Mouse (Mus musculus) mesoderm, embryonic 11.5 days (tissue): Measurements from ENCODE around the gene I830077J02Rik.
"Not testable (repeated sequence)": the region's sequence is repeated elsewhere in the genome, so short reads cannot be mapped to it uniquely, and the experiment has no call there.

Experiments
- DNase-seq: peaks from one replicate; pipeline ENCODE4 v3.0.0-alpha.2; 2012; ENCODE audit warnings: low read depth, low spot score

The I830077J02Rik gene

DNA sequence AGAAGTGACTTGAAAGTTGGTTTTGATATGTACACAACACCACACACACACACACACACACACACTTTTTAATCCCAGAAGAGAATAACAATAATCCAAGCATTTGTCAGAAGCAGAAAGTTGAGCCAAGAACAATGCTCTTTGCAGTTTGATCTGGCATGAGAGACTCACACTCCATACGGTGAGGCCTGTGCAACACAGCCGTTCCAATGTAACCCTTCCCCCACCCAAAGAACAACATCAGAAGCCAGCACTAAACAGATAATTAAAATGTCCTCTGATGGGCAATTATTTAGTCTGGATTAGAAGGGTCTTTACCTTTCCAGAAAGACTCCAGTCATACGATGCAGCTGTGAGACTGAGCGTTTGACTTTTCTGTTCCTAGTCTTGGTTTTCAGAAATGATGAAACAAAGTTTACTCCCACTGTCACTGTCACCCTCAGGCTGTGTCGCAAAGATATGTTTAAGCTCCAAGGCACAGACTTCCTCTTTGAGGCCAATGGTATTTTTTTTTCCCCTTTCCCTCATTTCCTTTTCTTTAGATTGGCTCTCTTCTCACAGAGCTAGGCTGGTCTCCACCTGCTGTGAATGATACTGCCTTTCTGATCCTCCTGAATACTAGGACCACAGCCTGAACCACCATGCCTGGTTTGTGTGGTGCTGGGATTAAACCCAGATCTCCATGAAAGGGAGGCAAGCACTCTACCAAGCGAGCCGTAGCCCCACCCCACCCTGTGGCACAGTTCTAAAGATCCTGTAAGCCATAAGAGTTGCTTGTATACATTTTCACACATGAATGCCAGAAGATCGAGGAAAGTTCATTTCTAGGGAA is at the start of gene I830077J02Rik:
Gene I830077J02Rik (minus strand): TSS at position 425 of the 832 bp plus-strand sequence.
- no peak for DNase-seq

DNA sequence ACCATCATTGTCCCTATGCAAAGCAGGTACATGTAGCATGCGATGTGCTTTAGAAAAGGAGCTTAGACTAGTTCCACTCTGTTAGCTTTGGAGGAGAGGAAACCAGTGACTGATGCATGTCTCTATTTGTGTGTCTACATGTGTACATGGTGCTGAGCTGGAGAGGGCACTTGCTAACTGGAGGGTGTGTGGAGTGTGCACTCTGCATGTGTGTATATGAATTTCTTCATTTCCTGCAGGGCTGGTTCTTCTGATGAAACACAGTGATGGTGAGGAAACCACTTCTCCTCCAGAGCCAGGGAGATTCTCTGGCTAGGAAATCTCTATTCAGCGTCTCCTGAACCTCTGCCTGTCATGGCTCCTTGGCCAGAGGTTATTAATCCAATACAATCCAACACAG is 41.7 kb upstream of the I830077J02Rik start:
- no peak for DNase-seq

DNA sequence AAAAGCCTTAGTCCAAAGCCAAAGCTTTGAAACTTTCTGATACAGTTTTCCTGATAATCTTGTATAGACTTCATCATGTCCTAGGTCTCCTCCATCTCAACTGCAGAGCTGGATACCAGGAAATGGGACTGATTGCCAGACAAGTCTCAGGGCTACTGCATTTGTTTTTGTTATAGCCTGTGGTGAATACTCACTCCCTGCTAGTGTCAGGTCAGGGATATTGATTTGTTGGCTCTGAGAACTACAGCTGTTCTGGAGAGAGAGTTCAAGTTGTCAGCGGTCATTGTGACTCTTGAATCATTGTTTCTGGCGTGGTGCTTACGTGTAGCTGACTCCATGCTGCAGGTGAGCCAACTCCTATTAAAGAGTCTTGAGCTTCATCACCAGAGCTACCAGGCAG is 40.9 kb upstream of the I830077J02Rik start, which contains the start of gene Ovgp1:
Gene Ovgp1 (plus strand): TSS at position 301 of the 400 bp plus-strand sequence.
- DNase-seq = no peak

DNA sequence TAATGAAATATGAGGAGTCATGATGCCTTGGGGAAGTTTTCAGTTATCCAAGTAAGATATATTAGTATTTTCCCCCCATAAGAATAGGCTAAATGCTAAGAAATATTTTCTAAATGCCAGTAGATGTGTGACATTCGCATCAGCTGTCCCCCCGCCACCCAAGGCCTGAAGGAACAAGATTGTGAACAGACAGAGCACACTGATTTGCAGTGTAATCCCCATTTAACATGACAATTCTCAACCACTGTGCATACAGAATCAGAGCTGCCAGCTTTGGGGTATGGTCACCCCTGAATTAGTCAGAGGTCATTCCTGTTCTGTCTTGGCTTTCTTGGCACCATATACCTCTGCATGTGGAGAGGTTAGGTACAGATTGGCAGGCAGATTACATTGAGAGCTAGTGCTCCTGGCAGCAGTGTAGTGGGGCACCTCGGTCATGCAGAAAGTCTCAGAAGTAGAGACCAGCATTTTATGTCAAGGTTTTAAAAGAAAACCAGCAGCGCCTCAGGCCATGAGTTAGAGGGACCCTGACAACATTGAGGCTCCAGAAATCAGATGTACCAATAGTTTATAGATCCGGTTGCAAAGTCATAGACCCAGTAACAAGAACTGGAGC is 39.5 kb upstream of the I830077J02Rik start:
- DNase-seq = no peak

DNA sequence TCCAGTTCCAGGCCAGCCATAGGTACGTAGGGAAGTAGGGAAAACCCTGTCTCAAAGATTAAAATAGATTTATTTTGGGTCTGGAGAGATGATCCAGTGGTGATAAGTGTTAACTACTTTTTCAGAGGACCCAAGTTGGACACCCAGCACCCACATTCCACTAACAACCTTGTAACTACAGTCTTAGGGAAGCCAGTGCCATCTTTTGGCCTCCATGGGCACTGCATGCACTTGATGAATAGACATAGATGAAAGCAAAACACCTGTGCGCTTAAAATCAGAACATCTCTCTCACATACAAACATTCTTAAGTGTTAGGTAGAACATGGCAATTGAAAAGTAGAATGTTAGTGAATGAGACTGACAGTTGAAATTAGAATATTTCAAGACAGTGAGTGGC is 28.2 kb upstream of the I830077J02Rik start:
- no peak for DNase-seq

DNA sequence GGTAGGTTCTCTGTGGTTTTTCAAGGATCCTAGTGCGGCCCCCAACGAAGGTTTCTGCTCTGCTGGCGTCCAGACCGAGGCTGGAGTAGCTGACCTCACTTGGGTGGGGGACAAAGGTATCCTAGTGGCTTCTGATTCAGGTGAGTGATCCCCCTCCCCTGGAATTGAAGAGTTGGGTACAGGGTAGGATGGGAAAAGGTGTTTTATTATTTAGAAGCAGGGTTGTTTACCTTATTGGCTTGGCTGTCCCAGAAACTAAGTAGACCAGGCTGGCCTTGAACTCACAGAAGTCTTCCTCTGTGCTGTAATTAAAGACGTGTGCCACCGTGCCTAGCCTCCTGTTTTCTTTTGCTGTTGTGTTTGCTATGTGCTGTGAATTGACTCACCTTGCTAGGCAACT is 27.5 kb upstream of the I830077J02Rik start, which contains the start of gene Atp5f1:
Gene Atp5f1 (minus strand): TSS at position 101 of the 400 bp plus-strand sequence.
- DNase-seq = no peak

DNA sequence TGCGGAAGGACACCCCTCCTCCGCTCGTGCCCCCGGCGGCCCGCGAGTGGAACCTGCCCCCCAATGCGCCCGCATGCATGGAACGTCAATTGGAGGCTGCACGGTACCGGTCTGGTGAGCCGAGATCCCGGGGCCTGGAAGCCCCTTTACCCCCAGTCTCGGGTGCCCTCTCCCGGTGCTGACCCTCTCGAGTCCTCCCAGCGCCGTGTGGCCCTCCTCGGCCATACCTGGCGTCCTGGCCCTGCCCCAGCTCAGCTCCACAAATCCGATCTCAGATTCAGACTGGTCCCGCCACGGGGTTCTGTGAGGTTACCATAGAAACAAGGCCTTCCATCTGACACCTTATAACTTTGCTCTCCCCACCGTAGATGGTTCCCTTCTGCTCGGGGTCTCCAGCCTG is 27.1 kb upstream of the I830077J02Rik start:
- peak; percentile 54 for DNase-seq

DNA sequence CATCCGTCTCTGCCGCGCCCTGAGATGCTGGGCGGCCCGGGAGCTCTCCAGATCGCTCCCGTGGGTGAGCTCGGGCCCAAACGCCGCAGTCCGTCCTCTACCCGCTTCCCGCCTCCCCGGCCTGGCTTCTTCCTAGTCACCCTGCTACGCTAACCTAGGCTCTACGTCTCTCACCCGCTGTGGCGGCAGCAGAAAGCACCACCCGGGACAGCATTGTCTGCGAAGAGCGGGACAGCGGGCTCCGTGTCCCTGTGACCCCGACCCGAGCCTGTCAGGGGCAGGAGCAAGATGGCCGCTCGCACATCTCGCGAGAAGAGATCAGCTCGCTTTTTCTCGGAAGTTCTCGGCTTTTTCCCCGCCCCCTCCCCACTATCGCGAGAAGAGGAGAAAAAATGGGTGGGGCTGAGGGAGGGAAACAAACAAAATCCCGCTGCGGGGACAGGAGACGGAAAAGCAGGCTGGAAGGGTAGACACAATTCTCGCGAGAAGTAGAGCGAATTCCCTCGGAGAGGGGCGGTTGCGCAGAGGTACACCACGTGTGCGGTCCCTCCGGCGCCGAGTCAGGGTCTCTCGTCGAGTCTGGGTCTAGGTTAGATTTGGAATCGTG is 26.6 kb upstream of the I830077J02Rik start, which contains the start of gene Wdr77:
Gene Wdr77 (plus strand): TSS at position 396 of the 607 bp plus-strand sequence.
- peak; percentile 100 for DNase-seq

DNA sequence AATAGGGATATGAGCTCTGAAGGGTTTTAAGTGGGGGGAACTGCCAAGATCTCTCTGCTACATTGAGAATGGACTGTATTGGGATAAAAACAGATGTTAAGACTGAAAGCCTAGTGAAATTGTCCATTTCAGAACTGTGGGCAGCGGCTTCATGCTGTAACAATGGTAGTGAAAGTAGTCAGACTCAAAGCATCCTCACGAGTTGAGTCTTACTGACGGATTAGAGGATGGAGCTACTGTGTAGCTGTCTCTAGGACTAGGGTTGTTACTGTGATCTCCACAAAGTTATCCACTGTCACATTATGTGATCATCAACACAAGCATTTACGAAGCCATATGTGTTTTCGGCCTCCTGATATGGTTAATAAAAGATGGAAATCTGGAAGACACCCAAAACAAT is 25.7 kb upstream of the I830077J02Rik start:
- DNase-seq = no peak

DNA sequence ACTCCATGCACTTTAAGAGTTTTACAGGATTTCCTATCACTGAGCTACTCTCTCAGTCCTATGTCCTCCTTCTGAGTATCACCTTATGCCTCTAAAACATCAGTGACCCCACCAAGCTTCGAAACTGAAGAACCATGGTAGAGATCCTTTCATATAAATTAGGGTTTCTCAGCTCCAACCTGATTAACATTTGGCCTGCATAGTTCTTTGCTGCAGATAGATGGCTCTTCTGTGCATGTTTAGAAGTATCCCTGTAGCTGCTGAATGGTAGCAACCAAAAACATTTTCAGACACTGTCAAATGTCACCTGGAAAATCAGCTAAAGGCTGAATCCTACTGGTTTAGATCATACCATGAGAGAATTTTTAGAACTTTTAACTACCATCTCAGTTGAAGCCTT is 24.8 kb upstream of the I830077J02Rik start:
- DNase-seq = no peak

DNA sequence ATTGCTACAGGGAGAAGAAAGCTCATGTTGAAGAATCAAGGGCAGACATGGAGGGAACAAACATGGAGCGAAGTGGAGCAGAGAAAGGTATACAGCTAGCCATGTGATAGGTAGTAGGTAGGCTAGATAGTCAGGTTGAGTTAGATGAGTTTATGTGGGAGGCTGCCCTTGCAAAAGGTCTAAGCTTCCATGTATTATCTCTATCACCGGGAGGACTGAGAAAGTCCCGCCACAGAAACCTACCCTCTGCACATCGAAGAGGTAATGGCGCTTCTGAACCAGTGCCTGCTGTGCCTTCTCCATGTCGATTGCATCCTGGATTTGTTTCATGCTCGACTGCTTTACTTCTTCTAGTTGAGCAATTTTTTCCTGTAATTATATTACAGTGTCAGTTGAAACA is 18.9 kb upstream of the I830077J02Rik start:
- no peak for DNase-seq

DNA sequence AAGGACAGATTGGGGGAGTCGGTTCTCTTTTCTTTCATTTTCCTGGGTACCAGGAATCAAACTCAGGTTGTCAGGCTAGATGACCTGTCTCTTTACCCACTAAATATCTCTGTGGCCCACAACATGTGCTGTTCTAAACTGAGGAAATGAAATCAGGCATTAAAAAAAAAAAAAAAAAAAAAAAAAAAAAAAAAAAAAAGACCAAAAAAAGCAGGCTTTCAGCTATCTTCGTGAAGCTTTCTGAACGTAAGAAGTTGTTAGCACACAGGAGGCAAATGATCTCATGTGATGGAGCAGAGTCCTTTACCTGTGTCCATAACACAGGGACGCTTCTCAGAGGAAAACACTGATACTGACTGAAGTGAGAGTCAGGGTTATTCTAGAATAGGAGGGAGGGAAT is 3.6 kb upstream of the I830077J02Rik start:
- DNase-seq = no peak

DNA sequence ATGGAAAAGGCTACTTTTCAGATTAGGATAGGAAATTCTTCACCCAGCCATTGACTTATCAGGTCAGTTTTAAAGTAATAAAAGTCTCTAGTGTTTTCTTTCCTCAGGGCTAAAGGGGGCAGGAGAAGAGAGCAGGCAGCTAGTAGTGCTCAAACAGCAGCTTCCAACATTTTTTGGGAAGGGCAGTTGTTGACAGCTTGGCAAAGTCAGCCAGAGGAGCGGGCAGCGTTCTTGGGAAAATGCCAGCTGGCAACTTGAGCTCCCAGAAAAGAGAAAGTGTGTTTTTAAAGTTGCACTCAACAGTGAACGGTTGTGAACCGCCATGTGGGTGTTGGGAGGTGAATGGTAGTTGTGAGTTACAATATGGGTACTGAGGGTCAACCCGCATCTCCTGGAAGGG is 2.6 kb upstream of the I830077J02Rik start:
- no peak for DNase-seq

DNA sequence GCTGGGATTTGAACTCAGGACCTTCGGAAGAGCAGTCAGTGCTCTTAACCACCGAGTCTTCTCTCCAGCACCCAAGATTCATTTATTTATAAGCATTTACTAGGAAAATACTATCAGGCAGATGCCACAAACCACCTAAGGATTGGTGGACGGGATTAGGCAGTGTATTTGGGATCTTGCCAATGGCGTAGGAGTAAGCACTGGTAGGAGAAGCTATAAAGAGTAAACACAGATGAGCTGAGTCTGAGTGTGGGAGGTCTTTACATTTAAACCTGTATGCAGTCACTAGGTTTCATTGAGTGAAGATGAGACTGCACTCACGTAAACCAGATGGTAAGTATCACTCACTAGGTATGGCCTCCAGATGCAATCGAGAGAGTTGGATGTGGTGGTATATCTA is 1.5 kb upstream of the I830077J02Rik start:
- DNase-seq = no peak

DNA sequence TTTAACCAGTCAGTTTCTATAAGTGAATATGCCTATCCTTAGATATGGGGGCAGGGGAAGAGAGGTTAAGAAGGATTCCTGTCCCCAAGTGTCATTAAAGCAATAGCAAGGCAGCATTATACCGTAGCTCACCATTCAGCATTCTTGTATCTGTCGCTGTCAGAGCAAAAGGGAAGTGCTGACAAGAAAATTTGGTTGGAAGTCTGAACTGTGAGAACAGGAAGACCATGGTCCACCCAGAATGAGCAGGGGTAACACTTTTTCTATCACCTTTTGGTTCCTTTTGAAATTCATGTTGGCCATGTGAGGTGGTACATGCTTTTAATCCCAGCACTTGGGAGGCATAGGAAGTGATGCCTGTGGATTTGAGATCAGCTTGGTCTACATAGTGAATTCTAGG is 1.4 kb downstream of the I830077J02Rik start:
- DNase-seq = no peak

DNA sequence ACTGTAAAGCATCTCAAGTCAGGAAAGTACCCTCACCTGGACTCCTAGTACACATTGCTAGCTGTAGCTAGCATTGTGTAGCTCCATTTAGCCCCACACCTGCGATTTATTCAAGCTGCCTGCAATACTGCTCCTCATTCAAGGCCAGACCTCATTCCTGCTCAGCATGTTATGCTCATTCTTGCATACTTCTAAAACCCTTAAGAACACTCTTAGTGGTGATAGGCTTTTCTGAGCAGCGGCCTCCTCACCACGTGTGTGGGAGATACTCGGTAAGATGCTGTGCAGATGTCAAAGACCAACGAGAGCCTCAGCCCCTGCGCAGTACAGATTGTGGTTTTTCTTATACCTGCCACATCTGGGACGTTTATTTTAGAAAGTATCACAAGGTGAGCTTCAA is 2.6 kb downstream of the I830077J02Rik start:
- no peak for DNase-seq

DNA sequence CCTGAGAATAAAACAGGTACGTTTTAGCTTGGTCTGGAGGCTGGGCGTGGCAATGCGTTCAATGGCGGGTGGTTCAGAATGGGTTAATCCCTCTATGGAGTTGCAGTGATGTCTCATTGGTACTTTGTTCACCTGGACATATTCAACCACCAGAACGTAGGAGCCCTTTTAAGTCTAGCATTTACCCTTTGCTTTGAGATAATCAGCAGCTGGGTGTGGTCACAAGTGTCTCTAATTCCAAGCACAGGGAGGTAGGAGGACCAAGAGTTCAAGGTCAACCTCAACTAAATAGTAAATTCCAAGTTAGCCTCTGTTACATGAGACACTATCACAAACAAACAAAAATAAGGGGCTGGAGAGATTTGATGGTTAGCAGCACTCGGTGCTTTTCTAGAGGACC is 3.7 kb downstream of the I830077J02Rik start:
- no peak for DNase-seq

DNA sequence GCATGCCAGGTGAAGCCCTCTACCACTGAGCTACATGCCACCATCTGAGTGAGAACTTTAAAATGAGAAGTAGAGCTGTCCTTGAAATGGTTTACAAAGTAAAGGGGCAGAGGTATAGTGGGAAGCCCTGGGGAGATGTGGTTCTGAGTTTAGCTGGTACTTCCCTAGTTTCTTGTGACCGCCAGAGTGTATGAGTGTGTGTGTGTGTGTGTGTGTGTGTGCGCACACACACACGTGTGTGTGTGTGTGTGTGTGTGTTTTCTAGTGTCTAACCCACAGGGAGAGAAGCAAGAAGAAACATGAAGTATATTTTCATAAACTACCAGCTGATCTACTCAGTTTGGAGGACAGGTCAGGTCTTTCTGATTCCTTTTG is 4.3 kb downstream of the I830077J02Rik start:
- no peak for DNase-seq

DNA sequence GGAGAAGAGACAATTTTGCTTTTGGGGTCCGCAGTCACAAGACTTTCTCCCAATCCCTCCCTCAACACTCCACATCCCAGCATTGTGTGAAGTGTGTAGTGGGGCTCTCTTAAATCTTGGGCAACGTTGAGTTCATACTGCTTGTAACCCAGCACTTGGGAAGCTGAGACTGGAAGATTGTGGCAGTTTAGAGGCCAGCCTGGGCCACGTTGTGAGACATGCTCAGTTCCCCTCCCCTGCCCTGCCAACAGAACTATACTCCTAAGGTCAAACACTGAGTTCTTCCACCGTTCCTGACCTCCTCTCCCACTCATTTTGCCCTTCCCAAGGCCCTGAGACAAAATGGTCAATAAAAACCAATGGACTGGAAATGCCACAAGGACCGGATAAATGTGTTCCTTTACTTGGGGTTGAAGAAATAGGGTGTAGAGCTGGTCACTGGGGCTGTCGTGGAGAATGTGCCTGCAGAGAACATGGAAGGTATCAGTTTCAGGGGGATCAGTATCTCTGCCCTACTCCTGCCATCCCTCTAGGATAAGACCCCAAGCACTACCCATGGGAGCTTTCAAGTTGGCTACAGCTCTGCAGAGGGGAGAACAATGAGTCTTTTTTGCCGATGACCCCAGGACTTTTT is 4.8 kb downstream of the I830077J02Rik start:
- no peak for DNase-seq

DNA sequence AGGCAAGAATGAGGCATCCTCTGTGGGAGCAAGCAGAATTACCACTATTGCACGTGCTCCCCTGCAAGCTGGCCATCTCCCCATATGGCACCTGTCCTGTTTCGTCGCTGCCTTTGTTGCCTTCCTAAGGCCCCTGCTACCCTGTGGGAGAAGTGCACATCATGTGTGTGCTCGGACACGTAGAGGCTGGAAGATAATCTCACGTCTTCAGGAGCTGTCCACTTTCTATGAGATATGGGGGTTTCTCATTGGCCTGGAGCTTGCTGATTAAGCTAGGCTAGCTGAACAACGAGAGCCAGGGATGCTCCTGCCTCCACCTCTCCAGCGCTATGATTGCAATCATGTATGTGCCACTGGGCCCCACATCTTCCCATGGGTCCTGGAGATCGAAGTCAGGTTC is 7.8 kb downstream of the I830077J02Rik start:
- no peak for DNase-seq

DNA sequence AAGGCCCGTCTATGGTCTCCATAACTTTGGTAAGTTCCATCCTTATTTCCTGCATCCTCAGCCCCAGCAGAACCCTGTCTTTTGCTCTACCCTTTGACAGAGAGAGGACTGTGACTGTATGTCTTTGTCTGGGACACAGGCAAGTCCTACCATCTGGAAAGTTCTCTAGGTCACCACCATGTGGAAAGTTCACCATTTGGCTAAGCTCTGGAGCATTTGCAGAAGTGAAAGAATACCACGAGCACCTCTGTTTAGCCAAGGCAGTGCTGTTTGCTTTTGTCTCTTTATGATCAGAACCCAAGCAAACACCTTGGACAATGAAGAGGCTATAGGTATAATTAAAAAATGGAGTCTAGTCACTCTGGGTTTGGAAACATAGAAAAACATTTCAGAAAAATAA is 10.5 kb downstream of the I830077J02Rik start:
- DNase-seq = no peak

DNA sequence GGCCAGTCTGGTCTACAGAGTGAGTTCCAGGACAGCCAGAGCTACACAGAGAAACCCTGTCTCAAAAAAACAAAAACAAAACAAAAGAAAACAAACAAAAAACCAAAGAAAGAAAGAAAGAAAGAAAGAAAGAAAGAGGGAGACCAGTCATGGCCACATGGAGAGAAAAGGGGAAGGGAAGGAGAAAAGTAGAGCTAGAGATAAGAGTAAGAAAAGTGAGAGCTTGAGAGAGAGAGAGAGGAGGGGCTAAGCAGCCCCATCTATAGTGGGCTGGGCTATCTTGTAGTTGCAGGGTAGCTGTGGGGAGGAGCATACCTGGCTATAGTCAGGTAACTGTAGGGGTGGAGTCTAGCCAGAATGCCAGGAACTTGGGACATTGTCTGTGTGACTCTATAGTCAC is 11.7 kb downstream of the I830077J02Rik start:
- DNase-seq = not testable (repeated sequence)
